Mouse (Mus musculus) hematopoietic stem cell, adult 5-6 weeks (primary cell): ENCODE results near the gene Chit1. TPM values are rescaled to one million over a fixed set of nuclear protein-coding genes. Genes with fewer than 3 reads are reported as not detected.
A peak's percentile ranks its signal among the peaks of the same experiment; 100 is the strongest.

ENCODE experiments used
- ATAC-seq, 2 experiments: fragments of 125-278 bp in 1 of 2; replicated peaks in 1 of 2; 2 replicates each; pipeline ENCODE4 v1.8.0; 2016 to 2017; ENCODE audit warnings: inconsistent platforms in 2 of 2, mild to moderate bottlenecking in 2 of 2, moderate number of reproducible peaks in 2 of 2, low read depth in 1 of 2, moderate TSS enrichment in 1 of 2; ENCODE audit not compliant: low FRiP score in 2 of 2, poor library complexity in 2 of 2, severe bottlenecking in 2 of 2, insufficient read depth in 1 of 2, low TSS enrichment in 1 of 2
- total RNA-seq: library from RNA; stranded (forward); fragments of 172-1452, 232-1000 nt; gene quantifications from 2 replicates; pipeline ENCODE4 v1.2.3, GENCODE M21; 2017

The Chit1 gene
- total RNA-seq, 1 experiment from 2014 or later, result not detected

DNA sequence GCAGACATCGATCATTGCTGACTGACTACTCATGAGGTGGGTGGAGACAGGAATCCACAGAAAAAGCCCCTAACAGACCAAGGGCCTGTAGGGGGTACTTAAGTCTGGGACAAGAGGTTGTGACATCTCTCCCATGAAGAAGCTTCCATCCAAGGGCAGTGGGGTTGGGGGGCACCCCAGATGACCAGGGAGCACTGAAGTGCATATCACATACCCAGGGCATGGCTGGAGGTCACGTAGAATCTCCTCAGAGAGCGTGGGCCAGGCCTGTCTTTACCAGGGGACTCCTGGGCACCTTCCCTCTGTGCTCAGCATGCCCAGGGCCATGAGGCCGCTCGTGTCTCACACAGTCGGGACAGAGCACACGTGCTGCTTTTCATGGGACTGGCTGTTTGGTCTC lies 3.3 kb upstream of the Chit1 start:
- ATAC-seq, result no peak

DNA sequence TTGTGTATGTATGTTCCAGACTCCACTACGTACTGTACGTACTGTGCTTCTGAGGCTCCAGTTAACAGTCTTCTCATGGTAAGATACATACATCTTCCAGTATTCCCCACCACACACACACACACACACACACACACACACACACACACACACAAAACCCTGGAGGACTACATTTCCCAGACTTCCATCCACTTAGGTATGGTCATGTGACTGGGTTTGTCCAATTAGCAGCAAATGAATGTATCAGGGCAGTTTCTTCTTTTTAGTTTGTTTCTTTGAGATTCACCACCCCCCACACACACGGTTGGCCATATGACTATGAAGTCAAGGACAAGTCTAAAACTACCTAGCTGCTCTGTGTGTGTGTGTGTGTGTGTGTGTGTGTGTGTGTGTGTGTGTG lies 1.0 kb upstream of the Chit1 start:
- no peak for ATAC-seq

DNA sequence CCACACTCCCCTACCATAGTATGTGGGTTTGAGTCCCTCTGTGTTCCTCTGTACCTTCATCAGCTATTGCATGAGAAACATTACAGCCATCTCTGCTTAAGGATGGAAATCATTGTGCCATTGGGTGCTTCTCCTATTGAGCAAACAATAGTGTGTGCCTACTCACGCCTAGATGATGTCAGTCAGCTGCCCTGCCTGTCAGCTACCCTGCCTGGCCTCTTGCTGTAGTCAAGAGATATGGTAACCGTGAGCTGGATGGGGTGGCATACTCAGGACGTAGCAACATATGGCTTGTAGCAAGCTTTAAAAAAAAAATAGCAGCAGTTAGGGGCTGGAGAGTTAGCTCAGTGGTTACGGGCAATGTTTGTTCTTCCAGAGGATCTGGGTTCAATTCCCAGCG lies 593 bp upstream of the Chit1 start:
- no peak for ATAC-seq

DNA sequence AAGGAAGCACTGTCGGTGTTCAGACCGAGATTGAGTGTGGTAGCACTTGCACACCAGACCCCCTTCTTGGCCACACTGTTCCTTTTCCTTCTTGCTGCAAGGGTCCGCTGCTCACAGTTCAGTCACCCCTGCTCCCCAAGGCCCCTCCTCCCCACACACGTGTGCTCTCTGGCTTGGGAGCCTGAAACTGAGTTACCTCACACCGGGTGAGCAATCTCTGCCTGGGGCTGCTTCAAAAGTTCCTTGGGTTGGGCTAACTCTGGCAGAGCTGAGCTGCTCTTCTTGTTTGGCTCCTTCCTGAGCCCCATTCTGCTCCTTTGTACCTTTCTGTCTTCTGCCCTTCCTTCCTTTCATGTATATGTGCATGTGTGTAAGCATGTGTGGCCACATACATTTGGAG lies 2.5 kb downstream of the Chit1 start:
- no peak for ATAC-seq

DNA sequence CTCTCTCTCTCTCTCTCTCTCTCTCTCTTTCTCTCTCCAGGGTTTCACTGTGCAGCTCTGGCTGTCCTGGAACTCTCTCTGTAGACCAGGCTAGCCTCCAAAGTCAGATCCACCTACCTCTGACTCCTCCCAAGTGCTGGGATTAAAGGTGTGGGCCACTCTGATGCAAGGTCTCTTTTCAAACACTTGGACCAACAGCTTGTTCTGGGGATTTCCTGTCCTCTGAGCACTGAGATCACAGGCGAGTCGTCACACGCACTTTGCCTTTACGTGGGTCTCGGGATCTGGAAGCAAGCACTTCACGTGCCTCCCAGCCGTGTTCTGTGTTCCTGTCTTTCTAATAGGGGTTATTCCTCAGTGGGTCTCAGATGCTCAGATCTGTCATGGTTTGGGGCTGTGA lies 3.0 kb downstream of the Chit1 start:
- no peak for ATAC-seq

DNA sequence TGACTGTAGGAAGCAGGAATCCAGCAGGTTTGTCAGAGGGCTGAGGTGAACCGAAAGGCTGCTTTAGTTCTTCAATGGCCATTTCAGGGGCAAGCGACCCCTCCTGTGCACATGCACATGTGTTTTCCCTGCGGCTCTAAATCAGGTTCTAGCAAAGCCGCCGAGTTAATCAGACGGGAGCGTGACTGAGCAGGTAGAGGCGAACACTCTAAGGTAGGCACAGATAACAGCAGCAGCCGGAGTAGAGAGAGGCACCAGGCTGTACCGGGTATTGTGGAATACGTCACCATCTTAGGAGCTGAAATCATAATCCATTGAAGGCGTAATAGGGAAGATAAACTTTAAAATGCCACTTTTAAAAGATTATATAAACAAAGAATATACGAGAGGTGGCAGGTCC lies 3.7 kb downstream of the Chit1 start:
- ATAC-seq, result no peak

DNA sequence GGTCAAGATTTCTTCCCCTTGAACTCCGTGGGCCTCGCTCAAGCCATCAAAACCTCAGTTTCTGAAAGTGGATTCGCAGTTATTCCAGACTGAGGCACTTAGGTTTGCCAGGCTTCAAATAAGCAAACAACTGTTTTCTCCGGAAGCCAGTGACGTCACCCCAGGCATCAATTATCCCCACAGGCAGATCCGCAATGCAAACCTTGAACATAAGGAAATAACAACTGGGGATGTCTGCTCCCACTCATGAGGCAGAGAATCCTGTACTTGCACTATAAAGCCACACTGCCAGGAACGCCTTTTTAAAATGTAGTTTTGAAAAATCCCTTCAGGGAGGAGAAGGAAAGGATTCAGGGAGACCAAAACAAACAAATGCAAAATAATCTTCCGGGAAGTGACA lies 4.4 kb downstream of the Chit1 start:
- ATAC-seq, result no peak

DNA sequence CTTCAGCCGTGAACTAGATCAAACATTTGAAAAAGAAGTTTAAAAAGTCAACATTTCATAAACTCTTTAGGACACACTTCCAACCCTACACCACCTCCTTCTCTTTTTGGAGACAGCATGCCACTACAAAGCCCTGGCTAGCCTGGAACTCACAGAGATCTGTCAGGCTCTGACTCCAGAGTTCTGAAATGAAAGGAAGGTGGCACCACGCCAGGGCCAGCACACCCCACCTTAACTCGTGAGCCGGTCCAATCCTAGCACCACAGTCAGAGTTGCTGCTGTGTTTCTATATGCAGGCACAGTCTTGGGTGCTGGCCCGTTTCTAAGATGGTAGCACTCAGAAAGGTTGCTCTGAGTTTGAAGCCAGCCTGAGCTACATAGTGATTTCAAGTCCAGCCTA lies 6.1 kb downstream of the Chit1 start:
- no peak for ATAC-seq

DNA sequence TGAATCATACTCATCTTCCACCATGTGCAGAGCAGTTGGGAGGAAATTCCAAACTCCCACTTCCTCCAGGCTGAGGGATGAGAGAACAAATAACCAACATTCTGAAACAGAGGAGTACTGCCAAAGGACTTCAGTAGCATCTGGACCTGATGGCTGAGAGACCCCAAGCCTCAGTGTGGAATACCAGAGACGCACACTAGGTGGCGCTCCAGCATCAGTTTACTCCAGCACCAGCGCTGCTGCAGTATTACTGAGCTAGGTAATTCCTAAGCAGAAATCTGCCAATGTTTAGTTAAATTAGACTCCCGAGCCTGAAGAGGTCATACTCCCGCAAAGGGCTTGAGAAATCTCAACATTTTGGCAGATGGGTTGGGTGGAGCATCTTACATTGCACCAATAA lies 9.1 kb downstream of the Chit1 start:
- peak; percentile 80 to 81 for ATAC-seq

DNA sequence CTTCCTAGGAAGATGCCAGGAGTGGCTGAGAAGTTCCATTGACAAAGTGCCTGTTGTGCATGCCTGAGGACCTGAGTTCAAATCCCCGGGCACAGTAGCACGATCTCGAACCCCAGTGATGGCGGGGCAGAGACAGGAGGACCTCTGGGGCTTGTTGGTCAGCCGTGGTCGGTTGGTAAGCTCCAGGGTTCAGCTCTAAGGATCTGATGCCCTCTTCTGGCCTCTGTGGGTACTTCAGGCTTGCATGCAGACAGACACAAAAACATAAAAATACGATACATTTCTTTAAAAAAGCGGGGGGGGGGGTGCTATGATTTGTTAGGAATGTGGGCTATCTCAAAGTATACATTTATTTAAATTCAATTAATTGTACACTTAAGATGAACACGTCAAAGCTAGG lies 11.2 kb downstream of the Chit1 start:
- ATAC-seq, result peak; percentile 46 to 51; a peak in 1 of 4 replicates

DNA sequence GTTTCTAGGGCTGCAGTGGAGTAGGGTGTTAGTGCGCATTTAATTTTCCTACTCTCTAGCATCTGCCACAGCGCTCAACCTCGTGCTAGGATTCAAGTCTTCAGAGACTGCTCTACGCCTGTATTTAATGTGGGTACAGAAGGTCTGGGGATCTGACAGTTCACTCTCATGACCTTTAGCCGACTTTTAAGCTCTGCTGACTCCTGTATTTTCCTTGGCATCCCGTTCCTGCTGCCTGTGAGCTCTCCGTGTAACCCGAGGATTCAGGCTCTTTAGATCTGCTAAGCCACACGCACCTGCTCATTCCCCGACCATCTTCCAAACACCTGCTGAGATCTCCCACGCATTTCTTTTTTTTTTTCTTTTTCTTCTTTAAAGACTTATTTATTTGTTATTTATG lies 22.3 kb downstream of the Chit1 start:
- no peak for ATAC-seq

DNA sequence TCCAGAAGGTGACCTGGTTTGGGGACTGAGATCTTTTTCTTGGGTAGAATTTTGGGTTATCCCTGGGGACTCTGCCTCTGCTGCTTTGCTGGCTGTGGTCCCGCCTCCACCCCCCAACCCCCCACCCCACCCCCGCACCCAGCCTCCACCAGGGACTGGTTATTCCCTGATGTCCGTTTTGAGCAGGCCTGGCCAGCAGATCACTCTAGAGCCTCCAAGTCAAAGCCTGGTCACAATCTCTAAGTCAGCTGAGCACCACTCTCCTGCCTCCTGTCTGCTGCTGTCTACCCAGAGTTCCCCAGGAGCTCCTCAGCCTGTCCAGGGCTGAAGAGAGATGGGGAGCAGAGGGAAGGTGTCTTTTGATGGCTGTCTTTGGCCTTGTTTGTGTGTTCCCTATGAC lies 25.3 kb downstream of the Chit1 start:
- ATAC-seq, result no peak

DNA sequence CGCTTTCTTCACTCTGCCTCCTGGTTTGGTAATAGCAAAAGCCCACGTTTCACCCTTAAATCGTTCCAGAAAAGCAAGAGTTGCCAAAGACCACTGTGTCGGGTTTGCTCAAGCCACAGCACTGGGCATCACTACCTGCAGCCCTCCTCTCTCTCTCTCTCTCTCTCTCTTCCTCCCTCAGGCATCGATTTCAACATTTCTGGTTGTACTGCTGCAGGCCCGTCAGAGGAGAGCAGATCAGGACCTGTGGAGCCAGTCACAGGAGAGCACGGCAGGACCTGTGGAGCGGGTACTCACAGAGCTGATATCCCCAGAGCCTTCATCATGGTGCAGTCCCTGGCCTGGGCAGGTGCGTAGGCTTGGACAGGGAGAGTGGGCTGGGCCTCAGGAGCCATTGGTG lies 27.4 kb downstream of the Chit1 start:
- no peak for ATAC-seq

DNA sequence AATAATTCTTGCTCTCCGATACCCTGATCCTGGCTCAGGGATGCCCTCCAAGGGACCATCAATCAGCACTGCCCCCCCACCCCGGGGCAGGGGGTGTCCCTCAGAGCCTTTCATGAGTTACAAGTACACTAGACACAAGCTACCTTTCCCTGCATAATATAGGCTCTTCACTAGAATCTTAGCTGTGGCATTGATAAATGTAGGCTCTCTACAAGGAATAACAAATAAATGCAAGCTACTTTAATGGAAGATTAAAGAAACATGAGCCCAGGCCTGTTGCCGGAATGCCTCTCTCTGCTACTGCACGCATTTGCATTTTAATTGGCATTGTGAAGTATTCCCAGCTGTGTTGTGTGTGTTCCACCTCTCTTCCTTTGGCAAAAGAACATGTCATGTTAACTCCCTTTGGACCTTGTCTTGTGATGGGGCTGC lies 31.3 kb downstream of the Chit1 start:
- no peak for ATAC-seq

DNA sequence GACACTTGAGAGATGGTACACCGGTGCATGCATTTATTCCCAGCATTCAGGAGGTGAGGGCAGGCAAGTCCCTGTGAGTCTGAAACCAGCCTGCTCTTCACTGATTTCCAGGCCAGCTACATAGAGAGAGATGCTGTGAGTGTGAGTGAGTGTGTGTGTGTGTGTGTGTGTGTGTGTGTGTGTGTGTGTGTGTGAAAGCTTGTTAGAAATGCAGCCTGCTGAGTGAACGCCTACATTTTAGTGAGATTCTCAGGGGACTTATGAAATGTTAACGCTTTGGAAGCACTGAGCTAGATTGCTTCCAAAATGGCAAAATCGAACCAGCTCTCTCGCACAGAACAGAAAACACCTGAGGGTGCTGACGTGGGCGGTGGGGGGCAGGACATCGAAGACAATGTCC lies 35.0 kb downstream of the Chit1 start:
- no peak for ATAC-seq

DNA sequence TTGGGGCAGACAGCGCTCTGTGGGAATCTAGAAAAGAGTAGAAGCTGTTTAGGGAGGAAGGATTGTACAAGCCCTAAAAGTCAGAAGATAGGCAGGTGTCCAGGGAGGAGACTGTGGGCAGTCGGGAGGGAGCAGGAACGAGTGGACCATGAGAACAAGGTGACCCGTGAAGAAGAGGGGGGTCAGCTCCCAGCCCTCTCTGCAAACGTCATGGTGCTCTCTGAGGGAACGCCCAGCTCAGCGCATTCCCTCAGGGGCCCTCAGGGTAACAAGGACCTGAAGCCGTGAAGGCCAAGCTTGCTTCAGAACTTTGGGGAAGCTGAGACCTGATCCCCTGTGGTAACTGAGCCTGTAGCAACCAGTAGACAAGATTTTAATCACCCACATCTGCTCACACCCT lies 39.0 kb downstream of the Chit1 start:
- no peak for ATAC-seq

DNA sequence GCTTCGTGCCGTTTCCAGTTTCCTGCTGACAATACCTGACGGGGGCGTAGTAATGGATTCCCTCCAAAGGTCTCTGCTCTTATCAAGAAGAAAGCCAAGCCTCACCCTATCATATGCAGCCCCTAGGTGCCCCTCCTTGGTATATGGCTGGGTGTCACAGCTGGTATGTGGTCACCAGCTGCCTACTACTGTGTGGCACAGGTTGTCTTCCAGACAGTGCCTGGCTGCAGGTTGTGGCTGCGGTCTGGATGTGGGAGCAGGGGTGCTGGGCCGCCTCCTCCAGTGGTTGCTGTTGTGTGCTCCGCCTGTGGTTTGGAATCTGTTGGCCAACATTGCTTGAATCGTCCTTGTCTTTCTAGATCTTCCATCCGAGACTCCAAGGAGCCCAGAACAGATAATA lies 39.7 kb downstream of the Chit1 start:
- ATAC-seq, result no peak

DNA sequence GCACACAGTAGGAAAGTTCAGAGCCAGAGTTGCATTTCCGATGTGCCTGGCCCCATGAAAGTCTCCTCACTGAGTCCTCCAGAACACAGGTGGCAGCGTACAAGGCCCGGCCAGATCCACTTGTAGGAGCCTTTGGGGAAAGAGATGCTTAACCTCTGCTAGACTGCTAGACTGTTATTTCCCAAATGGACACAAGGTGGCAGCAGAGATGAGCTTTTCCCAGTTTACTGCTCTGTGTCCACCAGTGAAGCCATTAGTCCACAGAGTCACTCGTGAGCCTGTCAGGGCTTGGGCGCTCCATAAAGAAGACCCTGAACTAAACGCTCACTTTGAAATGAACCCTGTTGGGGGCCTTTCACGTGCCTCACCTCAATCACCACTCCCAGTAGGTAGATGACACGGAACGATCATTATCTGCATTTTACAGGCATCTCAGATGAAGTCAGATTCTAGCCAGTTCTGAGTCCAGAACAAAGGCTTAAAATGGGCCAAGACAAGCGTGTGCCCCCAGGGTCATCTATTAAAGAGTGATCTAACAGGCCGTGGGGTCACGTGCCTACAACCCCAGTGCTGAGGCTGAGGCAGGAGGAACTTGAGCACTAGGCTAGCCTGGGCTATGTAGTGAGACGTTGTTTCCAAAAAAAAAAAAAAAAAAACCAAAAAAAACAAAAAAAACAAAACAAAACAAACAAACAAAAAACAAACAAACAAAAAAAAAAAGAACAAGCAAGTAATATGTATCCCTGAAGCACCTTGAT lies 40.8 kb downstream of the Chit1 start:
- ATAC-seq, result peak; percentile 79 to 83
